Mouse (Mus musculus): Measurements from ENCODE around the gene Stag1.

The Stag1 gene

GRCm38 (mm10) chr9:100962903-100963427 lies 365.4 kb downstream of the Stag1 start:
- no peak for DNase-seq (ENCODE audit: low spot score in 2 of 2)

GRCm38 (mm10) chr9:100963428-100963912 lies 365.9 kb downstream of the Stag1 start:
- DNase-seq (ENCODE audit: low spot score in 2 of 2) = no peak

GRCm38 (mm10) chr9:100964106-100964505 lies 366.5 kb downstream of the Stag1 start:
- DNase-seq (ENCODE audit: low spot score in 2 of 2) = no peak

GRCm38 (mm10) chr9:100969461-100969860 lies 371.9 kb downstream of the Stag1 start:
- no peak for DNase-seq (ENCODE audit: low spot score in 2 of 2)

- no peak for DNase-seq (ENCODE audit: low spot score in 2 of 2)
Measured at GRCm38 (mm10) chr9:100978666-100979065, 381.1 kb downstream of the Stag1 start.

- no peak for DNase-seq (ENCODE audit: low spot score in 2 of 2)
Measured at GRCm38 (mm10) chr9:100979260-100979659, 381.7 kb downstream of the Stag1 start.

- DNase-seq (ENCODE audit: low spot score in 2 of 2) = no peak
Measured at GRCm38 (mm10) chr9:100982786-100983185, 385.2 kb downstream of the Stag1 start.

- no peak for DNase-seq (ENCODE audit: low spot score in 2 of 2)
Measured at GRCm38 (mm10) chr9:100984381-100985310, 387.0 kb downstream of the Stag1 start.

GRCm38 (mm10) chr9:100987006-100987405 lies 389.4 kb downstream of the Stag1 start:
- DNase-seq (ENCODE audit: low spot score in 2 of 2) = no peak

GRCm38 (mm10) chr9:100987850-100988249 lies 390.3 kb downstream of the Stag1 start:
- DNase-seq (ENCODE audit: low spot score in 2 of 2) = no peak

GRCm38 (mm10) chr9:100990609-100991008 lies 393.0 kb downstream of the Stag1 start:
- no peak for DNase-seq (ENCODE audit: low spot score in 2 of 2)

- DNase-seq (ENCODE audit: low spot score in 2 of 2) = no peak
Measured at GRCm38 (mm10) chr9:100991321-100991720, 393.7 kb downstream of the Stag1 start.

GRCm38 (mm10) chr9:100992191-100992590 lies 394.6 kb downstream of the Stag1 start:
- DNase-seq (ENCODE audit: low spot score in 2 of 2) = no peak

GRCm38 (mm10) chr9:100993937-100994336 lies 396.3 kb downstream of the Stag1 start:
- DNase-seq (ENCODE audit: low spot score in 2 of 2) = no peak

GRCm38 (mm10) chr9:100997138-100997537 lies 399.5 kb downstream of the Stag1 start:
- no peak for DNase-seq (ENCODE audit: low spot score in 2 of 2)

GRCm38 (mm10) chr9:101002053-101002452 lies 404.5 kb downstream of the Stag1 start:
- DNase-seq (ENCODE audit: low spot score in 2 of 2) = no peak

GRCm38 (mm10) chr9:101002841-101003240 lies 405.2 kb downstream of the Stag1 start:
- DNase-seq (ENCODE audit: low spot score in 2 of 2) = no peak

- no peak for DNase-seq (ENCODE audit: low spot score in 2 of 2)
Measured at GRCm38 (mm10) chr9:101003302-101003701, 405.7 kb downstream of the Stag1 start.

- DNase-seq (ENCODE audit: low spot score in 2 of 2) = no peak
Measured at GRCm38 (mm10) chr9:101005866-101006265, 408.3 kb downstream of the Stag1 start.

Data from frontal cortex, postnatal 25 days (tissue).